Mouse (Mus musculus): Measurements from ENCODE around the gene Stk32b. TPM values are rescaled to one million over a fixed set of nuclear protein-coding genes. Genes with fewer than 3 reads are reported as not detected.

The Stk32b gene
- total RNA-seq, 2 experiments from 2014 or later: not detected

- ATAC-seq (replicated peaks; ENCODE audit: low FRiP score, poor library complexity, severe bottlenecking): no peak
Observed at GRCm38 (mm10) chr5:37535726-37536293, 181.2 kb downstream of the Stk32b start.

GRCm38 (mm10) chr5:37535227-37535626, 181.7 kb downstream of the Stk32b start:
- ATAC-seq (replicated peaks; ENCODE audit: low FRiP score, poor library complexity, severe bottlenecking): no peak

GRCm38 (mm10) chr5:37525363-37525762, 191.6 kb downstream of the Stk32b start:
- ATAC-seq (replicated peaks; ENCODE audit: low FRiP score, poor library complexity, severe bottlenecking): no peak

DNA sequence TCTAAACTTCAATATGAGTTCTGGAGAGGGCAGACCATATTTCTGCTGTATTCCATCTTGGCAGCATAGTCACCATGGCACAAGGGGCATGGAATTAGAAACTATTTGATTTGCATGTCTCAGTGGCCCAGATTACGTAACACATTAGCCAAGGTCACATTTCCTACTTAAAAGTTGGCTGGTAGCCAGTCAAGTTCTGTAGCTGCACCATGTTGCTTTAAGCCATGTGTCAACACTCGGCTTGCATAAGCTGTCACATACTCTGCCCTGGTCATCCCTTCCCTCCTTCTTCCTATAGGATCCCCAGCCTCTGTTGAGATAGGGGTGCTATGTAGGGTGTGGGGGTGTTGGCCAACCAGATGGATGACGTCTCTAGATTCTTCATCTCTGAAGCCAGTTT, 196.5 kb downstream of the Stk32b start:
- no peak for ATAC-seq (replicated peaks; ENCODE audit: low FRiP score, poor library complexity, severe bottlenecking)

DNA sequence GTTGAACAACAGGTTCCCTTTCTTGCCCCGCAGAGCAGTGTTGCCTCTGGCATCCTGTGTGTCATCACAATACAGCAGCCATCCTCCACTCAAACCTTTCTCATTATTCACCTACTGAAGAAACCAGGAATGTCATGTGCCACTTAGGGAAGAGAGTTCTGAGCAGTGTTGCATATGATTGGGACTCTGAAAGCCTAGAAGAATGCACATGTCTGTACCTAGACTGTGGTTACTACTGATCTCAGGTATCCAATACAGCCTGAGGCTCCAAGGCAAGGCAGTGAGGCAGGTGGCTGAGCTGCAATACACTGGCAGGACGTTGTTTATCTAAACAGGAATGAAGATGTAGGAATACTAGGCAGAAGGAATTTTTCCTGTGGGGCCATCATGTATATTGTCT, 204.5 kb downstream of the Stk32b start:
- ATAC-seq (replicated peaks; ENCODE audit: low FRiP score, poor library complexity, severe bottlenecking): no peak

DNA sequence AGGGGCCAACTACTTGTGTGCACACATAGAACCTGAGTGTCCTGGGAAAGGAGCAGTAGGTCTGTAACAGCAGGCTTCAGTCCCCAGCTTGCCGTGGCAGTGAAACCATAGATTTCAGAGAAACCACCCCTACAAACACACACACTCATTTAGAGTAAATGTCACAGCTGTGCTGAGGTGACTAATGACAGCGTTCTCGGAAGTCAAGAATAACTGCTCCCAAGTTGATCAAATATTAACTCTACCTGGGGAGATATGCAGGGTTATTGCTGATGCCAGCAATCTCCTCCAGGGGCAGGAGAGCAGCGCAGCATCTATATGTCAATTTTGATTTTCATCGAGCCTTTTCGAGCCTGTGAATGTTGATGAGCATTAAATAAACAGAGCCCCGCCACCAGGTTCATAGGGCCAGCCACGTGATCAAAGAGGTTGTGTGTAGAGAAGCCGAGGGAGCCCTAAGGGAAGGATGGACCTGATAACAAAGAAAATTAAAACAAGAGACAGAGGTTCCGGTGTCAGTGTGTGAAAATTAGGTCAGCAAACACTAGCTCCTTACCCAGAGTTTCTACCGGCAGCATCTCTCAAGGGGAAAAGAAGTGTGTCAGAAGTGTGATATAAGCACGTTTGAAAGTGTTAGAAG, 210.0 kb downstream of the Stk32b start:
- ATAC-seq (replicated peaks; ENCODE audit: low FRiP score, poor library complexity, severe bottlenecking): no peak

- no peak for ATAC-seq (replicated peaks; ENCODE audit: low FRiP score, poor library complexity, severe bottlenecking)
Observed at GRCm38 (mm10) chr5:37494984-37495476, 221.9 kb downstream of the Stk32b start.

DNA sequence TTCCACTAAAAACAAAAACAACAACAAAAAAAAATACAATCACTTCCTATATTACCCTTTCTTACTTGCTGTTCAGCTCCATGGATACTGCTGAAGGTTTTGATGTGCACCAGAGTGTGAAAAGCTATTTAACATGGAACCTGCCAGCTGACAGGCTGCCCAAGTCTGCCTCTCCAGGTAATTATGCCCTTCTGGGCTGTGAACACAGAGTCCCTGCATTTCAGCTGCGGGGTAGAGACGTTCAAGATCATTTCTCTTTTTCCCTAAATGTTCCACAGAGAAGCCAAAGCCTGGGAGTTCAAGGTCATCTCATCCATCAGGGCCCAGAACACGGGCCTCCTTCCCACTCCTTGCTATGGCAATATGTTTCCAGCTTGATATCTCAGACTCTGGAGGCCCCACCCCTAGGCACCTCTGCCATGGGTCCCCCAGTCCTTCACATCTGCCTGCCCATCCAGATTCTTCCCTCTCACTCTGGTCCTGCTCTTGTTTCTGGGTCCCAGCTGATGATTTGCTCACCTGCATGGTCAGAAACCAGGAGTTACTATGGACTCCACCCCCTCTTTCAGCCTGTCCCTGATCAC, 244.9 kb downstream of the Stk32b start:
- no peak for ATAC-seq (replicated peaks; ENCODE audit: low FRiP score, poor library complexity, severe bottlenecking)

GRCm38 (mm10) chr5:37471584-37471983, 245.4 kb downstream of the Stk32b start:
- ATAC-seq (replicated peaks; ENCODE audit: low FRiP score, poor library complexity, severe bottlenecking): no peak

GRCm38 (mm10) chr5:37469031-37469430, 247.9 kb downstream of the Stk32b start:
- ATAC-seq (replicated peaks; ENCODE audit: low FRiP score, poor library complexity, severe bottlenecking): no peak

GRCm38 (mm10) chr5:37467646-37468045, 249.3 kb downstream of the Stk32b start:
- no peak for ATAC-seq (replicated peaks; ENCODE audit: low FRiP score, poor library complexity, severe bottlenecking)

GRCm38 (mm10) chr5:37465461-37465860, 251.5 kb downstream of the Stk32b start:
- ATAC-seq (replicated peaks; ENCODE audit: low FRiP score, poor library complexity, severe bottlenecking): no peak

DNA sequence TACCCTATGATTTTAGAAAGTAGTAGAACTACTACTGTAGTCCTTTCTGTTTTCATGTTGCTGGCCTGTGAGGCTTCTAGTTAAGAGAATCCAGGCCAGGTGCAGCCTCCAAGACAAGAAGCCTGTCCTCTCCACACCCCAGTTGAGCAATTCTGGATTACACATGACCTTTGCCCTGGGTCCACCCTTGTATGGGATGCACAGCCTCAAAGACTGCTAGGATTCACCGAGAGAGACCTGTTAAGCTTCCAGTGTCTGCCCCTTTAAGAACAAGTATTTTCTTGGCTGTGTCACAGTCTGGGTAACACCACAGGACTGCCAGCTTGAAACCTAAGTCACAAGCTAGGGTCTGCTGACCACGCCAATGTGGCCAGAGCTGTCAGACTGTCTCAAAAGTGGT, 258.7 kb downstream of the Stk32b start:
- ATAC-seq (replicated peaks; ENCODE audit: low FRiP score, poor library complexity, severe bottlenecking): no peak

DNA sequence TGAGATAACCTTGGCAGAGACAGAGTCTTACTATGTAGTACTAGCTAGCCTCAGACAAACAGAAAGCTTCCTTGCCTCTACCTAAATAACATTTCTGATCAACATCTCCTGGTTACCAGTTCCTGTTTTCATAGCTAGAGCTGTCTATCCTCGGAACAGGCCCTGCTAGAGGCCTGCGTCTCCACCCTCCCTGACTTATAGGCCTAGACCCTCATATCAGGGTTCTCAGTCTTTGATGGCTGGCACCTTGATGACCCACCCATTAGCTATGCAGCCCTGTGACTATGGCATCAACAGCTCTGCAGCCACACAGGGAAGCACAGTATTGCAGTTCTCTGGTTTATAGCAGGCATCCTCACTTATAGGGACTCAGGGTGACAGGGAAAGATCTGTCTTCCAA, 259.1 kb downstream of the Stk32b start:
- no peak for ATAC-seq (replicated peaks; ENCODE audit: low FRiP score, poor library complexity, severe bottlenecking)

- no peak; the same call in 1 of the 2 replicates for ATAC-seq (replicated peaks; ENCODE audit: low FRiP score, poor library complexity, severe bottlenecking)
Observed at GRCm38 (mm10) chr5:37457191-37457590, 259.8 kb downstream of the Stk32b start.

DNA sequence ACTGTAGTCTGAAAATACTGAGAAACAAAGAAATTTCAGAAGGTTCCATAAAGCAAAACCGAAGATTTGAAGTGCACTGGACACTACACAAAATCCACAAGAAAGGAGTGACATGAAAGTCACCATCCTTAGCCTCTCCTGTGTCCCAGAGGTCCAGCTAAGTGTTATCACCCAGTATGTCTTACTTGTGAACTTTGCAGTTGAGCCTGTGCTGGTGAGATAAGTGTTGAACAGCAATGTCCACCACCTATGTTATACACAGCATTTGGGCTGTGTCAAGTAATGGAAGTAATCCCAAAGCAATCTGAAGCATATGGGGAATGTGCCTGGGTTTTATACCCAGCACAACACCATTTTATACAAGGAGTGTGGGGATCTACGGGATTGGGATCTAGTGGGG, 260.4 kb downstream of the Stk32b start:
- ATAC-seq (replicated peaks; ENCODE audit: low FRiP score, poor library complexity, severe bottlenecking): no peak

DNA sequence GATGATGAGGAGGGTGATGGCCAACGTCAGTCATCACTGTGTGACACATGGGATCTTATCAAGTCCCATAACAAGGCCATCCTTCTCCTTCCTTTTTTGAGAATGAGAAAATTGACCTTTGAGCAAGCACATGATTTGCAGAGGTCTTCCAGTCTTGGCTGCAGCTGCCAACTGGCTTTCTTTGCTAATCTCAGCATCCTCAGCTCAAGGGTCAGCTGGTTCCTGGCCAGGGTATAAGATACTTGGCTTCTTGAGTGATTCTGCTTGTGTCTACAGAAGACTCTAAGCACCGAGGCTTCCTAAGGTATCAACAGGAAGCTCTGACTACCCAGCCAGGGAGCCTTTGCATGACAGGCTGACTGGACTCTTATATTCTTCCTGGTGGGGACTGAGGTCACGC, 269.4 kb downstream of the Stk32b start:
- ATAC-seq (replicated peaks; ENCODE audit: low FRiP score, poor library complexity, severe bottlenecking): no peak

- ATAC-seq (replicated peaks; ENCODE audit: low FRiP score, poor library complexity, severe bottlenecking): no peak
Observed at GRCm38 (mm10) chr5:37442767-37443166, 274.2 kb downstream of the Stk32b start.

DNA sequence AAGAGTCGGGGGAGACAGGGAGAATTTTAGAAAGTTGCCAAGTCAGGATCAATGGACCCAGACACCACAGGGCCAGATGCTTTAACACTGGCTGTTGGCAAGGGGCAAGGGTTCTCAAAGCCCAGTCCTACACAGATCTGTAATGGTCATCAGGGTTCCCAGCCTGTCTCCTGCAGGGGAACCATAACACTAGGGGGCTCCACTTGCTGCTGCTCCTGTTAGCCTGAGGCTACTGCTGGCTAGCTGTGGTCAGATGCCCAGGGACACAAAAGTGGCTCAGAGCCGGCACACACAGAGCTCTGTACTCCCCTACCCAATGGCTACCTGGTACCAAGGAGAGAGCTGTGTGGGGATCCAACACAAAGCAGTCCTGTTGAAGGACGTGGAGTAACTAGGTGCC, 281.6 kb downstream of the Stk32b start:
- ATAC-seq (replicated peaks; ENCODE audit: low FRiP score, poor library complexity, severe bottlenecking): no peak

DNA sequence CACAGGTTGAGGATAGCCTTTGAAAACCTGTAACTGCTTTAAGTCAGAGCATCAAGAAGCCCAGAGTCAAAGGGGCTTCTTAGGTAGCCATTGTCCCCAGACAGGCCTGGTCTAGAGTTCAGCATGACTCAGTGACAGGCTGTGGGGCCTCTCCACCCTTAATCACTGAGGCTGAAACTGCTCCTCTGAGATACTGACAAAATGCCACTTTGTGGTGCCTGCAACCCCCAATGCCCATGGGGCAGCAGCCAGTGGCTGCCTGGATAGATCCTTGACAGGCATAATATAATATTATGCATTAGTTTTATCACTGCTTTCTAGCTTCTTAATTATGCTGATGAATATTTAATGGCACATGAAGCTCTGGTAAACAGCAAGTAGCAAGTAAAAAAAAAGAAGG, 289.8 kb downstream of the Stk32b start:
- no peak for ATAC-seq (replicated peaks; ENCODE audit: low FRiP score, poor library complexity, severe bottlenecking)

DNA sequence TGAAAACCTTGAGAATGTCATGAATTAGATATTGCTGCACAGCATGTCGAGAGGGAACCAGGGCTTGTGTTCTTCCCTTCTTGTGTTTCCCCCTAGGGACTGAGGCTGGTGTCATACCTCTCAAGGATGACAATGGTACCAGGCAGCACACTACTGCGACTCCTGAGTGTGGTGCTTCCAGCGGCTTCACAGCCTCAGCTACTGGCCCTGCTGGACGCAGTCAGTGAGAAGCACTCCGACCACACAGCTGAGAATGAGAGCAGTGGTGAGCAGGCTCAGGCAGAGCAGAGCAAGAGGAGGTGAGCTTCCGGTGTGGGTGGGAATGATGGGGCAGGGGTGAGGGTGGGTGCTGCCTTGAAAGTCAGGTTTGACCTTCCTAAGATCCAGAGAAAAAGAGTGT, 297.9 kb downstream of the Stk32b start:
- no peak for ATAC-seq (replicated peaks; ENCODE audit: low FRiP score, poor library complexity, severe bottlenecking)

All from erythroid progenitor cell, adult 5-6 weeks (primary cell).